Mouse (Mus musculus): ENCODE results near the gene Adcy7. TPM values are rescaled to one million over a fixed set of nuclear protein-coding genes. Genes with fewer than 3 reads are reported as not detected.

Adcy7 gene
- polyA plus RNA-seq, 1 experiment from 2014 or later, result 5.2 TPM

GRCm38 (mm10) chr8:88309274-88309873 is 37.2 kb downstream of the Adcy7 start:
- Histone ChIP-seq H3K36me3 (ENCODE audit: control insufficient read depth, insufficient read depth, low read length) (no peaks in the 10 kb centered on the region), H3K4me2 (replicated peaks; ENCODE audit: low read depth) (no peak overlapping the region), H3K9me3 (ENCODE audit: control insufficient read depth, low read length) (no peaks in the 10 kb centered on the region), H3K27me3 (ENCODE audit: control insufficient read depth, insufficient read depth, low read length) (no peaks in the 10 kb centered on the region), H3K27ac (replicated peaks) (no peak overlapping the region), H3K9ac (ENCODE audit: low read length) (no peak overlapping the region), H3K4me3 (ENCODE audit: low read depth, low read length) (no peak overlapping the region), H3K4me1 (replicated peaks; ENCODE audit: control insufficient read depth, insufficient read depth) (no peaks in the 10 kb centered on the region)
- WGBS, result 73% methylated on average over 10 of the region's 10 CpGs
- DNase-seq (ENCODE audit: low spot score) (no peak), ATAC-seq (ENCODE audit: low FRiP score, low TSS enrichment) (no peak)
- no peak for TF ChIP-seq CTCF (IDR thresholded peaks at IDR 0.05; ENCODE audit: low read depth)
- no peak for TF ChIP-seq EP300 (optimal IDR thresholded peaks at IDR 0.05)

- H3K4me3 ChIP-seq (ENCODE audit: low read depth, low read length), result no peak overlapping the region
- WGBS, result 82% methylated on average over 7 of the region's 7 CpGs
Measured at GRCm38 (mm10) chr8:88309881-88310280, 37.7 kb downstream of the Adcy7 start.

GRCm38 (mm10) chr8:88310286-88310685 is 38.1 kb downstream of the Adcy7 start:
- no peaks in the 10 kb centered on the region for H3K4me1 ChIP-seq (replicated peaks; ENCODE audit: control insufficient read depth, insufficient read depth)
- no peak overlapping the region for H3K4me2 ChIP-seq (replicated peaks; ENCODE audit: low read depth)
- H3K27ac ChIP-seq (replicated peaks), result no peak overlapping the region
- H3K9me3 ChIP-seq (ENCODE audit: control insufficient read depth, low read length), result no peaks in the 10 kb centered on the region
- DNase-seq (ENCODE audit: low spot score), result no peak
- 90% methylated on average over 13 of the region's 13 CpGs for WGBS
- H3K9ac ChIP-seq (ENCODE audit: low read length), result no peak overlapping the region
- no peak overlapping the region for H3K4me3 ChIP-seq (ENCODE audit: low read depth, low read length)
- H3K27me3 ChIP-seq (ENCODE audit: control insufficient read depth, insufficient read depth, low read length), result no peaks in the 10 kb centered on the region
- TF ChIP-seq EP300 (optimal IDR thresholded peaks at IDR 0.05) (no peak), CTCF (IDR thresholded peaks at IDR 0.05; ENCODE audit: low read depth) (no peak)
- no peaks in the 10 kb centered on the region for H3K36me3 ChIP-seq (ENCODE audit: control insufficient read depth, insufficient read depth, low read length)
- ATAC-seq (ENCODE audit: low FRiP score, low TSS enrichment), result no peak

More at GRCm38 (mm10) chr8:88309881-88310280, 37.7 kb downstream of the Adcy7 start:
- H3K36me3 ChIP-seq (ENCODE audit: control insufficient read depth, insufficient read depth, low read length), result no peaks in the 10 kb centered on the region
- no peak overlapping the region for H3K4me2 ChIP-seq (replicated peaks; ENCODE audit: low read depth)
- no peak for ATAC-seq (ENCODE audit: low FRiP score, low TSS enrichment)
- H3K4me1 ChIP-seq (replicated peaks; ENCODE audit: control insufficient read depth, insufficient read depth), result no peaks in the 10 kb centered on the region
- H3K9ac ChIP-seq (ENCODE audit: low read length), result no peak overlapping the region
- TF ChIP-seq EP300 (optimal IDR thresholded peaks at IDR 0.05) (no peak), CTCF (IDR thresholded peaks at IDR 0.05; ENCODE audit: low read depth) (no peak)
- H3K27me3 ChIP-seq (ENCODE audit: control insufficient read depth, insufficient read depth, low read length), result no peaks in the 10 kb centered on the region
- no peak overlapping the region for H3K27ac ChIP-seq (replicated peaks)
- H3K9me3 ChIP-seq (ENCODE audit: control insufficient read depth, low read length), result no peaks in the 10 kb centered on the region
- no peak for DNase-seq (ENCODE audit: low spot score)

DNA sequence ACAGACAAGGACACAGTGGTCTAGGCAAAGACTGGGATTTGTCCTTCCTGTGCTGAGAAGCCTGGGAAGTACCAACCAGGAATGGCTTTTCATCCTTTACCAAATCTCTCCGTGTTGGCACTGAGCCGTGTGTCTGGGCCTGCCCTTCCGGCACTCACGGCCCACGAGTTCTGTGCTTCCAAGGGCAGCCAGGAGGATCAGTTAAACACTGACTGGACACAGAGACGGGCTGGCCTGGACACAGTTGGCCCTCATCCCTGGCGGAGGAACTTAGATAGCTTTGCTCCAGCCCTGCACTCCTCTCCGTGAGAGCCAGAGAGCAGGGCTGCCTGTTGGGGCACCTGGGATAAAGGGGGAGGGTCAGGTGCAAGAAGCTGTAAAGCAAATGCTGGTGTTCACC is 40.8 kb downstream of the Adcy7 start:
- Histone ChIP-seq H3K36me3 (ENCODE audit: control insufficient read depth, insufficient read depth, low read length) (no peaks in the 10 kb centered on the region), H3K27me3 (ENCODE audit: control insufficient read depth, insufficient read depth, low read length) (no peaks in the 10 kb centered on the region), H3K9me3 (ENCODE audit: control insufficient read depth, low read length) (no peaks in the 10 kb centered on the region), H3K4me1 (replicated peaks; ENCODE audit: control insufficient read depth, insufficient read depth) (0 out of 2 replicates have a peak, but pooled peaks cover 7% of the 10 kb centered on the region), H3K27ac (replicated peaks) (no peak overlapping the region), H3K9ac (ENCODE audit: low read length) (no peak overlapping the region), H3K4me2 (replicated peaks; ENCODE audit: low read depth) (no peak overlapping the region), H3K4me3 (ENCODE audit: low read depth, low read length) (no peak overlapping the region)
- DNase-seq (ENCODE audit: low spot score) (no peak), ATAC-seq (ENCODE audit: low FRiP score, low TSS enrichment) (no peak)
- WGBS, result 51% methylated on average over 8 of the region's 8 CpGs
- no peak for TF ChIP-seq EP300 (optimal IDR thresholded peaks at IDR 0.05)
- no peak for TF ChIP-seq CTCF (IDR thresholded peaks at IDR 0.05; ENCODE audit: low read depth)

DNA sequence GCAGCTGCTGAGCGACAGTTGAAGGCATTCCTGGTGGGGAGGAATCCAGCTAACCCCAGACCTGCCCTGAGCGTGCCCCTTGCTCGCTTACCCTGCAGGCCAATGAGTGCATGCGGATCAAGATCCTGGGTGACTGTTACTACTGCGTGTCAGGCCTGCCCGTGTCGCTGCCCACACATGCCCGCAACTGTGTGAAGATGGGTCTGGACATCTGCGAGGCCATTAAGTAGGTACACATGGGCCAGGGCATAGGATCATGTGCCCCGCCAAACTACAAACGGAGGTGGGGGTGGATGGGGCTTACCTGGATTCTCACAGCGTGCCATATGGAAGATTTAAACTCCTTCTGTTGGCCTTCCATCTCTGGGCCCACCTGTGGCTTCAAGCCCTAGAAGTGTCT is 41.8 kb downstream of the Adcy7 start:
- Histone ChIP-seq H3K4me3 (ENCODE audit: low read depth, low read length) (no peak overlapping the region), H3K27me3 (ENCODE audit: control insufficient read depth, insufficient read depth, low read length) (no peaks in the 10 kb centered on the region), H3K4me1 (replicated peaks; ENCODE audit: control insufficient read depth, insufficient read depth) (0 out of 2 replicates have a peak, but pooled peaks cover 7% of the 10 kb centered on the region), H3K27ac (replicated peaks) (no peak overlapping the region), H3K9me3 (ENCODE audit: control insufficient read depth, low read length) (no peaks in the 10 kb centered on the region), H3K4me2 (replicated peaks; ENCODE audit: low read depth) (no peak overlapping the region), H3K9ac (ENCODE audit: low read length) (no peak overlapping the region), H3K36me3 (ENCODE audit: control insufficient read depth, insufficient read depth, low read length) (no peaks in the 10 kb centered on the region)
- ATAC-seq (ENCODE audit: low FRiP score, low TSS enrichment), result no peak
- 90% methylated on average over 12 of the region's 12 CpGs for WGBS
- no peak for TF ChIP-seq CTCF (IDR thresholded peaks at IDR 0.05; ENCODE audit: low read depth)
- TF ChIP-seq EP300 (optimal IDR thresholded peaks at IDR 0.05), result no peak
- no peak for DNase-seq (ENCODE audit: low spot score)

- DNase-seq (ENCODE audit: low spot score), result no peak
- 91% methylated on average over 8 of the region's 8 CpGs for WGBS
- Histone ChIP-seq H3K9ac (ENCODE audit: low read length) (no peak overlapping the region), H3K4me1 (replicated peaks; ENCODE audit: control insufficient read depth, insufficient read depth) (0 out of 2 replicates have a peak, but pooled peaks cover 7% of the 10 kb centered on the region), H3K36me3 (ENCODE audit: control insufficient read depth, insufficient read depth, low read length) (no peaks in the 10 kb centered on the region), H3K4me2 (replicated peaks; ENCODE audit: low read depth) (no peak overlapping the region), H3K27me3 (ENCODE audit: control insufficient read depth, insufficient read depth, low read length) (no peaks in the 10 kb centered on the region), H3K4me3 (ENCODE audit: low read depth, low read length) (no peak overlapping the region), H3K27ac (replicated peaks) (no peak overlapping the region), H3K9me3 (ENCODE audit: control insufficient read depth, low read length) (no peaks in the 10 kb centered on the region)
- no peak for ATAC-seq (ENCODE audit: low FRiP score, low TSS enrichment)
- TF ChIP-seq EP300 (optimal IDR thresholded peaks at IDR 0.05) (no peak), CTCF (IDR thresholded peaks at IDR 0.05; ENCODE audit: low read depth) (no peak)
Measured at GRCm38 (mm10) chr8:88315302-88315701, 43.1 kb downstream of the Adcy7 start.

Data from stomach, postnatal 0 days (tissue).